32 mouse cellular contexts compared by ENCODE assay signal in the genomic region with DNA sequence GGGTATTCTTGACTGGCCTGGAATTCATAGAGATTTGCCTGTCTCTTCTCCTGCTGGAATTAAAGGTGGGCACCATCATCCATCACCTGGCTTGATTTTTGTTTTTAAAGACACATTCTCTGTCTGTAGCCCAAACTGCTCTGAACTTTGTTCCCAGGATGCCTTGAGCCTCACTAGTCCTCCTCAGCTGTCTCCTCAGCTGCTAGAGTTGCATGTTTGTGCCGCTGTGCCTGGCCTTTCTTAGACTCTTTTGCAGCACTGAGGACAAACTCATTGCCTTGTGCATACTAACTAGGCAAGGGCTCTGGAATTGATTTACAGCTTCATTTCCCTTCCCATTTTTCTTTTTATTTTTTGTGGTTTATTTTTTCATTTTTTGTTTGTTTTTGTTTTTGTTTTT. TPM values are rescaled to one million over a fixed set of nuclear protein-coding genes. Genes with fewer than 3 reads are reported as not detected.
"Had no signal": no experiment of that assay in that cellular context is flagged by ENCODE, and none has a peak within 500 bp of the region (broad histone marks: within the 10 kb centered on the region; RNA-seq: fewer than 3 reads in every experiment).

No protein-coding gene starts in this region.

- H3K9me3 ChIP-seq: heart, embryonic 10.5 days; heart, embryonic 12.5 days; hindbrain, embryonic 10.5 days; hindbrain, embryonic 12.5 days; intestine, embryonic 15.5 days; kidney, embryonic 15.5 days; limb, embryonic 13.5 days; limb, embryonic 15.5 days; liver, embryonic 12.5 days had no signal

- ATAC-seq: forebrain, embryonic 16.5 days; hindbrain, embryonic 16.5 days; inflammation-experienced regulatory T-cells, adult 6 months; intestine, embryonic 15.5 days; intestine, postnatal 0 days; liver, embryonic 12.5 days had no signal

- H3K4me3 ChIP-seq: gastrocnemius, adult 2 months; heart, adult 2 months; heart, embryonic 10.5 days; heart, embryonic 12.5 days; hindbrain, embryonic 10.5 days; hindbrain, embryonic 12.5 days; intestine, embryonic 15.5 days; kidney, embryonic 15.5 days; left cerebral cortex, adult 2 months; limb, embryonic 13.5 days; limb, embryonic 15.5 days; liver, embryonic 12.5 days had no signal

- H3K36me3 ChIP-seq: heart, embryonic 10.5 days; heart, embryonic 12.5 days; hindbrain, embryonic 12.5 days; intestine, embryonic 15.5 days; kidney, embryonic 15.5 days; limb, embryonic 15.5 days; liver, embryonic 12.5 days had no signal

- H3K27ac ChIP-seq: gastrocnemius, adult 2 months; heart, adult 2 months; heart, embryonic 10.5 days; hindbrain, embryonic 10.5 days; hindbrain, embryonic 12.5 days; hindbrain, embryonic 14.5 days; intestine, embryonic 15.5 days; kidney, embryonic 15.5 days; kidney, postnatal 0 days; limb, embryonic 13.5 days; limb, embryonic 15.5 days; liver, embryonic 12.5 days; liver, embryonic 14.5 days had no signal

- H3K27me3 ChIP-seq: heart, embryonic 12.5 days; hindbrain, embryonic 12.5 days; intestine, embryonic 15.5 days; kidney, embryonic 15.5 days; limb, embryonic 13.5 days; limb, embryonic 15.5 days; liver, embryonic 12.5 days had no signal

- H3K9ac ChIP-seq: heart, embryonic 12.5 days; hindbrain, embryonic 12.5 days; hindbrain, embryonic 14.5 days; intestine, embryonic 15.5 days; kidney, embryonic 15.5 days; limb, embryonic 13.5 days; limb, embryonic 15.5 days; liver, embryonic 12.5 days; liver, embryonic 14.5 days had no signal

- H3K4me1 ChIP-seq: hindbrain, embryonic 10.5 days; hindbrain, embryonic 12.5 days; intestine, embryonic 15.5 days; kidney, embryonic 15.5 days; limb, embryonic 15.5 days had no signal

- H3K4me2 ChIP-seq: heart, embryonic 12.5 days; hindbrain, embryonic 12.5 days; hindbrain, embryonic 14.5 days; intestine, embryonic 15.5 days; kidney, embryonic 15.5 days; limb, embryonic 13.5 days; limb, embryonic 15.5 days; liver, embryonic 12.5 days had no signal

- DNase-seq: gastrocnemius, adult 2 months; gastrocnemius, postnatal 10 days; gastrocnemius, postnatal 25 days; heart, adult 2 months; heart, postnatal 10 days; heart, postnatal 4 days; kidney, adult 18-20 months; layer of hippocampus, adult 9-11 months; left cerebral cortex, postnatal 4 days had no signal

RNA-seq across cellular contexts. Expression of a gene that starts 48.0 kb away (rescaled TPM):
- total RNA-seq: gastrocnemius, adult 2 months; gastrocnemius, postnatal 10 days; gastrocnemius, postnatal 25 days; gastrocnemius, postnatal 4 days; granulocyte monocyte progenitor cell, adult 5-6 weeks; heart, postnatal 10 days; heart, postnatal 4 days; layer of hippocampus, postnatal 14 days; left cerebral cortex, adult 2 months; left cerebral cortex, postnatal 10 days; left cerebral cortex, postnatal 25 days; left cerebral cortex, postnatal 4 days had no signal
- polyA plus RNA-seq: forebrain, embryonic 16.5 days; heart, embryonic 10.5 days; heart, embryonic 12.5 days; hindbrain, embryonic 10.5 days; hindbrain, embryonic 12.5 days; hindbrain, embryonic 14.5 days; limb, embryonic 11.5 days had no signal
